Mouse (Mus musculus) olfactory bulb, adult 2 months (tissue): Measurements from ENCODE around the gene Ift88.

Experiments
- CTCF ChIP-seq: fragments of 200-500 bp; IDR thresholded peaks from 2 replicates; pipeline ENCODE4 v1.5.1; 2012; ENCODE audit warnings: low read depth, mild to moderate bottlenecking, low read length, moderate library complexity; ENCODE audit not compliant: insufficient read depth
- POLR2A ChIP-seq: fragments of 200-500 bp; IDR thresholded peaks from 2 replicates; pipeline ENCODE4 v1.6.1; 2012; ENCODE audit warnings: mild to moderate bottlenecking, low read depth, low read length, moderate library complexity; ENCODE audit not compliant: insufficient read depth

- TF ChIP-seq CTCF (no peak), POLR2A (no peak)
These were observed 46.3 kb upstream of the Ift88 start for GRCm38 (mm10) chr14:57377531-57377930.
